Mouse (Mus musculus): ENCODE measurements around the gene Hoxa10.

DNA sequence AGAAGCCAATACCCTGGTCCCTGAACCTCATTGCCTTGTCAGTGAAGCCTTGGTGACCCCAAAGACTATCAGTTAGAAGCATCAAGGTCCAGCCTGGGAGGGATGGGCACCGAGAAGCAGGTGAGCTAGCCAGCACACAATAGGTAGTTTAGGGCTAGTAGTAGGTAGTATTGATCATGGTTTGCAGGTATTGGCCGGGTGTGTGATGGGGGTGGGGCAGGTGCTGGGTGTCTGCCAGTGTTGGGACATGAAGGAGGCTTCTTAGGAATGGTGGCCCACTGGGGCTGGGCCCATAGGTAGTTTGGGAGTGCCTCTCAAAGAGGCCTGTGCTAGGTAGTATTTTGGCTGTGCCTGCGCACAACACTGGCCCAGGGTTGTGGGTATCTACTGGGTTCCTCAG, 25.6 kb downstream of the Hoxa10 start:
- TF ChIP-seq CTCF (IDR thresholded peaks at IDR 0.05; ENCODE audit: low read depth, low read length) (no peak), POLR2A (IDR thresholded peaks at IDR 0.05; ENCODE audit: extremely low read depth, insufficient read depth, low read length) (no peak)
